11 mouse cellular contexts compared by ENCODE assay signal in the genomic region with DNA sequence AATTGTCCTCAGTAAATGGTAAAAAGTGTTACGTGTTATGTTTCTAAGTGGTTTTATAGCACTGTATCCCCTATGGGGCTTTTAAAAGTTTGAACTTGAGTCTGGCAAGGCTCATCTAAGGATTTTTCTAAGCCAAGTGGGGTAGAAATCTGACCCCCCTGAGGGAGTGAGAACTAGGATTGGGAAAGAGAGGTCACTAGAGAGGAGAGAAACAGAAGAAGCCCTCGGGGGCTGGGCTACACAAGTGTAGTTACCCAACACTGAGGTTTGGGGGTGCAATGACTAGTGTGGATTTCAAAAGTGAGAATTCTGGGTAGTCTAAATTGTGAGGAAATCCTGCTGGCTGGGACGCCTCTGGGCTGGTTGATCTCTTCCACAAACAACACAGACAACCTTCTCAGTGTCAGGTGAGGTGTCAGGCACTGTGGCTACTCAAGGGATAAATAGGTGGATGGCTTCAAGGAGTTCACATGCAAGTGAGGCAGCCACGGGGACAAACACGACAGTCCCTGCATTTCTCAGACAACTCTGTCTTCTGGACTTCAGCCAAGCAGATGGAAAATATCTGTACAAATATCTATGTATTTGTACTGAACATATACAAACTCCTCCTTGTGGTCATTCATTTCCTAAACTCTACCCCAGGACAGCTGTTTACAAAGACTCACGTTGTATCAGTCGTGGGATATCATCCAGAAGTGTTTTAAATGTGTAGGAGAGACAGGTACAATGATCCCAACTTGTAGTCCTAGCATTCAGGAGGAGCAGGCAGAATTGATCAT. TPM values are rescaled to one million over a fixed set of nuclear protein-coding genes. Genes with fewer than 3 reads are reported as not detected.
DNase-seq lines count a peak whose midpoint lies in the region; ATAC-seq and TF ChIP-seq lines count a peak whose summit lies in the region.
"Had no signal": no experiment of that assay in that cellular context is flagged by ENCODE, and none has a peak within 500 bp of the region (broad histone marks: within the 10 kb centered on the region; RNA-seq: fewer than 3 reads in every experiment).

No protein-coding gene starts in this region.

- no peak for TF ChIP-seq POLR2A in heart, adult 2 months (IDR thresholded peaks at IDR 0.05; ENCODE audit: insufficient read depth, low read depth, low read length)

- 0 out of 2 replicates have a peak overlapping the region, but pooled peaks have one; percentile 16 for H3K27ac ChIP-seq in heart, embryonic 10.5 days
- no peak overlapping the region for H3K27ac ChIP-seq in heart, adult 2 months
- H3K27ac ChIP-seq in lung, embryonic 14.5 days (ENCODE audit: low read depth) = peak overlapping the region; percentile 48; the same call in 1 of the 2 replicates
- H3K27ac ChIP-seq in stomach, embryonic 16.5 days (ENCODE audit: low read length) = peak overlapping the region; percentile 44
- H3K27ac ChIP-seq: hindbrain, embryonic 12.5 days had no signal

- H3K9ac ChIP-seq in heart, adult 2 months (ENCODE audit: low read depth, low read length) = no peak overlapping the region
- no peak overlapping the region; the same call in 1 of the 2 replicates for H3K9ac ChIP-seq in lung, embryonic 14.5 days
- no peak overlapping the region for H3K9ac ChIP-seq in stomach, embryonic 16.5 days (ENCODE audit: low read length)
- H3K9ac ChIP-seq: hindbrain, embryonic 12.5 days had no signal

- DNase-seq in heart, embryonic 10.5 days (ENCODE audit: low spot score) = no peak
- no peak for DNase-seq in heart, adult 2 months
- DNase-seq in gonadal fat pad, adult 2 months (ENCODE audit: low read depth) = peak; percentile 93
- DNase-seq in lung, embryonic 14.5 days = peak; percentile 83
- DNase-seq in frontal cortex, postnatal 14 days (ENCODE audit: low spot score in 2 of 2) = no peak
- no peak for DNase-seq in layer of hippocampus, postnatal 36 days
- no peak for DNase-seq in layer of hippocampus, adult 9-11 months
- DNase-seq: cerebellum, postnatal 25 days; midbrain, embryonic 14.5 days had no signal

- H3K4me3 ChIP-seq in heart, embryonic 10.5 days = no peak overlapping the region
- no peak overlapping the region for H3K4me3 ChIP-seq in heart, adult 2 months
- no peak overlapping the region for H3K4me3 ChIP-seq in lung, embryonic 14.5 days (ENCODE audit: low read depth, low read length)
- H3K4me3 ChIP-seq in stomach, embryonic 16.5 days (replicated peaks; ENCODE audit: low read length) = no peak overlapping the region
- H3K4me3 ChIP-seq: hindbrain, embryonic 12.5 days had no signal

- TF ChIP-seq EP300 in heart, adult 2 months (IDR thresholded peaks at IDR 0.05; ENCODE audit: insufficient read depth, low read depth, low read length) = no peak

- H3K4me2 ChIP-seq in lung, embryonic 14.5 days = no peak overlapping the region
- no peak overlapping the region for H3K4me2 ChIP-seq in stomach, embryonic 16.5 days (ENCODE audit: low read depth, low read length)
- H3K4me2 ChIP-seq: hindbrain, embryonic 12.5 days had no signal

- H3K36me3 ChIP-seq in heart, embryonic 10.5 days = no peaks in the 10 kb centered on the region
- no peaks in the 10 kb centered on the region for H3K36me3 ChIP-seq in heart, adult 2 months (ENCODE audit: control insufficient read depth, insufficient read depth, low read length)
- no peaks in the 10 kb centered on the region for H3K36me3 ChIP-seq in lung, embryonic 14.5 days (ENCODE audit: insufficient read depth)
- H3K36me3 ChIP-seq in stomach, embryonic 16.5 days (ENCODE audit: control insufficient read depth, insufficient read depth, low read length) = no peaks in the 10 kb centered on the region
- H3K36me3 ChIP-seq: hindbrain, embryonic 12.5 days had no signal

- peaks cover 12% of the 10 kb centered on the region for H3K4me1 ChIP-seq in heart, embryonic 10.5 days
- no peaks in the 10 kb centered on the region for H3K4me1 ChIP-seq in heart, adult 2 months (ENCODE audit: control insufficient read depth, insufficient read depth, low read length)
- H3K4me1 ChIP-seq in lung, embryonic 14.5 days (ENCODE audit: insufficient read depth) = no peaks in the 10 kb centered on the region
- peaks cover 9% of the 10 kb centered on the region for H3K4me1 ChIP-seq in stomach, embryonic 16.5 days (ENCODE audit: control insufficient read depth, insufficient read depth, low read length)
- H3K4me1 ChIP-seq: hindbrain, embryonic 12.5 days had no signal

- ATAC-seq in lung, embryonic 14.5 days (ENCODE audit: insufficient read depth) = peak; percentile 32; the same call in 1 of the 2 replicates
- 0 out of 2 replicates have a peak, but pooled peaks have one; percentile 31 for ATAC-seq in stomach, embryonic 16.5 days (ENCODE audit: insufficient read depth, low FRiP score)

- H3K27me3 ChIP-seq in heart, embryonic 10.5 days (ENCODE audit: insufficient read depth, poor library complexity, severe bottlenecking) = no peaks in the 10 kb centered on the region
- H3K27me3 ChIP-seq in heart, adult 2 months (ENCODE audit: control insufficient read depth, insufficient read depth, low read length) = no peaks in the 10 kb centered on the region
- H3K27me3 ChIP-seq in lung, embryonic 14.5 days (ENCODE audit: insufficient read depth, low read length) = no peaks in the 10 kb centered on the region
- H3K27me3 ChIP-seq in stomach, embryonic 16.5 days (ENCODE audit: control insufficient read depth, insufficient read depth, low read length) = no peaks in the 10 kb centered on the region
- H3K27me3 ChIP-seq: hindbrain, embryonic 12.5 days had no signal

- H3K9me3 ChIP-seq in heart, embryonic 10.5 days = no peaks in the 10 kb centered on the region
- no peaks in the 10 kb centered on the region for H3K9me3 ChIP-seq in lung, embryonic 14.5 days (ENCODE audit: low read depth, low read length)
- no peaks in the 10 kb centered on the region for H3K9me3 ChIP-seq in stomach, embryonic 16.5 days (replicated peaks; ENCODE audit: control insufficient read depth, low read length)
- H3K9me3 ChIP-seq: hindbrain, embryonic 12.5 days had no signal

- no peaks in the 10 kb centered on the region for H3K79me2 ChIP-seq in heart, adult 2 months (replicated peaks; ENCODE audit: control insufficient read depth, insufficient read depth, low read length)

- intact Hi-C loops in heart, adult 2 months (cut with DNase I) = no loop called here

- TF ChIP-seq CTCF in heart, adult 2 months (IDR thresholded peaks at IDR 0.05) = no peak
- peak; percentile 13; the same call in 1 of the 2 replicates for TF ChIP-seq CTCF in lung, embryonic 14.5 days (IDR thresholded peaks at IDR 0.05; ENCODE audit: low read depth)

- WGBS in heart, embryonic 10.5 days = 62% methylated on average over 7 of the region's 7 CpGs
- 48% methylated on average over 7 of the region's 7 CpGs for WGBS in heart, adult 2 months
- 21% methylated on average over 7 of the region's 7 CpGs for WGBS in lung, embryonic 14.5 days
- 25% methylated on average over 7 of the region's 7 CpGs for WGBS in stomach, embryonic 16.5 days

RNA-seq across cellular contexts. Expression of a gene that starts 10.8 kb away (rescaled TPM):
- 44.9 and 46.1 TPM in 2 replicates for polyA plus RNA-seq in heart, embryonic 10.5 days (2016; fragmentation: Nextera tagmentation; extraction: Ambion mirVana)
- 10 to 100 TPM; 21.5 to 22.8 TPM for total RNA-seq in heart, adult 2 months (2021)
- polyA plus RNA-seq in heart, adult 2 months (2012; rRNA removed) = 8.6 and 12.8 TPM in 2 replicates
- polyA plus RNA-seq in gonadal fat pad, adult 2 months (2012; rRNA removed) = 24.7 and 27.6 TPM in 2 replicates
- polyA plus RNA-seq in lung, embryonic 14.5 days (2014; fragmentation: Nextera tagmentation; extraction: Ambion mirVana) = 51.4 and 54.3 TPM in 2 replicates
- polyA plus RNA-seq in stomach, embryonic 16.5 days (2015; fragmentation: Nextera tagmentation; extraction: Ambion mirVana) = 55.3 and 57.0 TPM in 2 replicates
- total RNA-seq in layer of hippocampus, postnatal 36 days (2021) = 10 to 100 TPM; 42.5 to 44.2 TPM

RNA-seq across cellular contexts. Expression of a gene that starts 43.9 kb away (rescaled TPM):
- 13.5 and 14.2 TPM in 2 replicates for polyA plus RNA-seq in heart, embryonic 10.5 days (2016; fragmentation: Nextera tagmentation; extraction: Ambion mirVana)
- 10 to 100 TPM; 51.0 to 67.5 TPM for total RNA-seq in heart, adult 2 months (2021)
- polyA plus RNA-seq in heart, adult 2 months (2012; rRNA removed) = 55.2 and 81.4 TPM in 2 replicates
- polyA plus RNA-seq in gonadal fat pad, adult 2 months (2012; rRNA removed) = 38.5 and 46.7 TPM in 2 replicates
- 6.7 and 10.2 TPM in 2 replicates for polyA plus RNA-seq in lung, embryonic 14.5 days (2014; fragmentation: Nextera tagmentation; extraction: Ambion mirVana)
- 17.0 and 17.7 TPM in 2 replicates for polyA plus RNA-seq in stomach, embryonic 16.5 days (2015; fragmentation: Nextera tagmentation; extraction: Ambion mirVana)
- 10 to 100 TPM; 48.4 to 51.8 TPM for total RNA-seq in layer of hippocampus, postnatal 36 days (2021)

Comparison
In these comparisons a context has a peak if more than half of its experiments do, and no peak if none do; other contexts are left out.
1. DNase-seq: peak in gonadal fat pad, adult 2 months (single experiment) and lung, embryonic 14.5 days (single experiment); none in heart, embryonic 10.5 days (single experiment), heart, adult 2 months (0 of 2), frontal cortex, postnatal 14 days (0 of 2), layer of hippocampus, postnatal 36 days (0 of 2) and layer of hippocampus, adult 9-11 months (single experiment).